Mouse (Mus musculus): ENCODE results near the gene Fbxw10. TPM values are rescaled to one million over a fixed set of nuclear protein-coding genes. Genes with fewer than 3 reads are reported as not detected.

Fbxw10 gene
- polyA plus RNA-seq, 1 experiment from 2014 or later: 0.34 TPM

DNA sequence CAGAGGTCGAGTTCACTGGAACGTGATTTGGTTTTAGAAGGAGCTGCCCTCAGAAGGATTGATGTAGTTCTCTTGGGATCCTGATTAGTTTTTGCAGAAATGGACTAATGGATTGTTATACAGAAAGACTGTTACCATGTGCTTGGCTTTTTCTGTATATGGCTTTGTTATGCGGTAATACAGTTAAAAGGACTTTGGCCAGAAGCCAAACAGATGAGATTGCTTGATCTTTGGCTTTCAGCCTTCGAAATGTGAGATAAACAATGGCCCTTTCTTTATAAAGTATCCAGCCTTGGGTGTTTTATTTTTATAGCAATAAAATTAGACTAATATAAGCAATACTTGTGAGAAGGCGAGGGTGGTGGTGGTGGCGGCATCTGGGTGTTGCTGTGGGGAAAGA lies 30.3 kb upstream of the Fbxw10 start:
- Histone ChIP-seq H3K4me1 (ENCODE audit: control insufficient read depth, insufficient read depth, low read depth, low read length) (peaks cover 8% of the 10 kb centered on the region), H3K4me2 (ENCODE audit: low read length) (no peak overlapping the region), H3K27ac (ENCODE audit: low read depth, low read length) (no peak overlapping the region), H3K36me3 (ENCODE audit: control insufficient read depth, insufficient read depth, low read length) (no peaks in the 10 kb centered on the region), H3K9me3 (ENCODE audit: control insufficient read depth, low read length) (no peaks in the 10 kb centered on the region), H3K4me3 (ENCODE audit: low read length) (no peak overlapping the region), H3K27me3 (replicated peaks; ENCODE audit: control insufficient read depth, insufficient read depth, low read length) (no peaks in the 10 kb centered on the region), H3K9ac (ENCODE audit: low read depth, low read length) (no peak overlapping the region)
- 69% methylated on average over 6 of the region's 6 CpGs for WGBS
- ATAC-seq: no peak

DNA sequence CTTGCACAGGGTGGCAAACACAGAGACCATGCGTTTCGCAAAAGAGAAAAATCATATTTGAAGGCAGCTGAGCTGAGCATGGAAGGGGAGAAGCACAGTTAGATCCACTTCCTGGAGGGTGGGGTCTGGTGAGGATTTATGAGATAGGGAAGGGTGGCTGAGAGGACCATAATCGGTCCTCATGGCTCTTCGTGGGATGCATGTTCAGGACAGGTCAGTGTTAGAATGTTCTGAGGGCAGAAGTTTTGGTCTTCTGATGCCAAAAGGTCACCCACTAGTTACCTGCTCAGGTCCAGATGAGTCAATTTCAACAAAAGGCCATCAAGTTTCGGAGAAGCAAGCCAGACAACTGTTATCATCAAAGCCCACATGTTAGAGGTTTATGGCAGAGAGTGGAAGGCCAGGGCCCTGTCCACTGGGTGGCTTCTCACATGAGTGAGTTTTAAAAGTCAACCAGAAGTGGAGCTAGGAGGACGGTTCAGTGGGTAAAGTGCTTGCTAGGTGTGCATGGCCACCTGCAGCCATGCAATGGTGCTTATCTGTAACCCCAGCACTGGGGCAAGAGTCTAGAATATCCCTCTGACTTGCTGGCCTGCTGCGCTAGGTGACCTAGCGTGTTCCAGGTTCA lies 27.7 kb upstream of the Fbxw10 start:
- no peak for ATAC-seq
- no peak overlapping the region for H3K4me2 ChIP-seq (ENCODE audit: low read length)

DNA sequence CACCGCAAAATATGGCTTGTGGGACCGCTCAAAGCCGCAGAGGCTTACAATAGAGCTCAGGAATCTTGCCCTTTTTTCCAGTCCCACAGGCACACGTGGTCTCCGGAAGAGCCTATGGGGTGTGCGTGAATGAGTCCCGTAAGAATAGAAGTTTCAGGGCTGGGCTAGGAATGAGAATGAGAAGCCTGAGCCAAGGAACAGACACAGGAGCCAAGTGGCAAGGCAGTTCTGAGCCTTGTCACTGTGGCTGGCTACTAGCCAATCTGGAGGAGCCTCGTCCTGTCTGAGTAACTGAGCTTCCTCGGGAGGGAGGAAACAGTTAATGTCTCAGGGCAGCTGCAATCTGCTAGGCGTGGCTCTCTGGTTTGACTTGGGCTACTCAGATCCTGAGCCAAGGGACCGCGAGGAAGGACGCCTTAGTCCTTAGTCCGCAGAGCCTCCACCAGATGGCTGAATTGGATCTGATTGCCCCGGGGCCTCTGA lies 26.8 kb upstream of the Fbxw10 start, which contains the start of gene Trim16:
TSS of gene Trim16 (plus strand) at position 173 of the 483 bp plus-strand sequence.
- peak; percentile 90 for ATAC-seq
- no peaks in the 10 kb centered on the region for H3K27me3 ChIP-seq (replicated peaks; ENCODE audit: control insufficient read depth, insufficient read depth, low read length)
- no peaks in the 10 kb centered on the region for H3K9me3 ChIP-seq (ENCODE audit: control insufficient read depth, low read length)
- H3K9ac ChIP-seq (ENCODE audit: low read depth, low read length): peak within 1 kb of the TSS; percentile 62
- H3K4me1 ChIP-seq (ENCODE audit: control insufficient read depth, insufficient read depth, low read depth, low read length): peaks cover 8% of the 10 kb centered on the region
- 7% methylated on average over 15 of the region's 15 CpGs for WGBS
- H3K36me3 ChIP-seq (ENCODE audit: control insufficient read depth, insufficient read depth, low read length): no peaks in the 10 kb centered on the region
- peak within 1 kb of the TSS; percentile 77 for H3K4me2 ChIP-seq (ENCODE audit: low read length)
- H3K27ac ChIP-seq (ENCODE audit: low read depth, low read length): peak within 1 kb of the TSS; percentile 55; the same call in 1 of the 2 replicates
- H3K4me3 ChIP-seq (ENCODE audit: low read length): peak within 1 kb of the TSS; percentile 47

More for the DNA sequence above, 27.7 kb upstream of the Fbxw10 start:
- WGBS: 95% methylated on average over 8 of the region's 8 CpGs
- no peak overlapping the region for H3K9ac ChIP-seq (ENCODE audit: low read depth, low read length)
- no peaks in the 10 kb centered on the region for H3K27me3 ChIP-seq (replicated peaks; ENCODE audit: control insufficient read depth, insufficient read depth, low read length)
- no peak overlapping the region for H3K4me3 ChIP-seq (ENCODE audit: low read length)
- no peak overlapping the region for H3K27ac ChIP-seq (ENCODE audit: low read depth, low read length)
- H3K4me1 ChIP-seq (ENCODE audit: control insufficient read depth, insufficient read depth, low read depth, low read length): peaks cover 8% of the 10 kb centered on the region
- no peaks in the 10 kb centered on the region for H3K36me3 ChIP-seq (ENCODE audit: control insufficient read depth, insufficient read depth, low read length)
- no peaks in the 10 kb centered on the region for H3K9me3 ChIP-seq (ENCODE audit: control insufficient read depth, low read length)

DNA sequence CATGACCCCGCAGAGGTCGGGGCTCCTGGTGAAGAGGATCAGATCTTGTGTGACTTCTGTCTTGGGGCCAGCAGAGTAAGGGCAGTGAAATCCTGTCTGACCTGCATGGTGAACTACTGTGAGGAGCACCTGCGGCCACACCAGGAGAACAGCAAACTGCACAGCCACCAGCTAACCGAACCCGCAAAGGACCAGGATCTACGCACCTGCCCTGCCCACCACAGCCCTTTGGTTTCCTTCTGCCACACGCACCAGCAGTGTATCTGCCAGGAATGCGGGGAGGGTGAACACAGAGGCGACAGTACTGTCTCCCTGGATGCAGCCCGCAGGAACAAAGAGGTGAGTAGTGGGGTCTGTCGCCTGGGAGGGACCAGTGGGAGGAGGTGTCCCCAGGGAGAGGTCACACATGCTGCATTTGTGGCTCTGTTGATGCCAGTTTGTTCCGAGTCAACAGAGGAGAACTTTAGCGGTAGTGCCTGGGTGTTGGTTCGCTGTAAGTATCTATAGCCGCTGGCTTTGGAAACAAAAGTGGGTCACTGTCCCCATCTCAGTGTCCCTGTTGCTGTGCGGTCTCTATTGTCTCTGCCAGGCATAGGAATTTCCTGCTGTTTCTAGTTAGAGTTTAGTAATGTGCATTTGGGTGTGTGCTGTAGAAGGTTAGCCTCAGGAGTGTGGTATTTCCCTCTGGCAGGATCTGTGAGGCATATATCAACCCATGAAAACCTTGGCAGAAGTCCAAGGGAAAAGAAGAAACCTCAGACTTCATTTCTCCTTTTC lies 26.0 kb upstream of the Fbxw10 start:
- WGBS: 11% methylated on average over 16 of the region's 16 CpGs
- Histone ChIP-seq H3K36me3 (ENCODE audit: control insufficient read depth, insufficient read depth, low read length) (no peaks in the 10 kb centered on the region), H3K4me1 (ENCODE audit: control insufficient read depth, insufficient read depth, low read depth, low read length) (peaks cover 8% of the 10 kb centered on the region), H3K27me3 (replicated peaks; ENCODE audit: control insufficient read depth, insufficient read depth, low read length) (no peaks in the 10 kb centered on the region), H3K4me3 (ENCODE audit: low read length) (peak overlapping the region; percentile 47), H3K4me2 (ENCODE audit: low read length) (peak overlapping the region; percentile 77), H3K9ac (ENCODE audit: low read depth, low read length) (peak overlapping the region; percentile 62), H3K27ac (ENCODE audit: low read depth, low read length) (peak overlapping the region; percentile 55; the same call in 1 of the 2 replicates), H3K9me3 (ENCODE audit: control insufficient read depth, low read length) (no peaks in the 10 kb centered on the region)
- ATAC-seq: peak; percentile 61

DNA sequence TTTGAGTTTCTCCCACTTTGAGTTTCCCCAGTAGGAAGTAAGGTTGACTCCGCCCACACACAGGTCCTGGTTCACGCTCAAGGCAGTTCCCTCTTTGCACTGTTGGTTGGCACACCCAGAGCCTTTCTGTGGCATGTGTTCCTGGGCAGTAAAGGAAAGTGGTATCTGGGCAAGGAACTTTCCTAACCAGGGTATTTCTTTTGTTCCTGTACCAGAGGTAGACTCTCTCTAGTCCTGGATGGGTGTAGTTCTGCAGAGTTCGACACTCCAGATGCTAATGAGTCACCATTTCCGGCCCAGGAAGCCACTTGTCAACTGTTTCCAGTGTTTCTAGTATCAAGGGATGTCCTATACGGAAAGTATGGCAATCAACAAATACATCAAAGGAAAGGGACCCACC lies 25.0 kb upstream of the Fbxw10 start:
- peaks cover 8% of the 10 kb centered on the region for H3K4me1 ChIP-seq (ENCODE audit: control insufficient read depth, insufficient read depth, low read depth, low read length)
- peak overlapping the region; percentile 41 for H3K4me2 ChIP-seq (ENCODE audit: low read length)
- ATAC-seq: no peak
- H3K27ac ChIP-seq (ENCODE audit: low read depth, low read length): no peak overlapping the region
- no peaks in the 10 kb centered on the region for H3K27me3 ChIP-seq (replicated peaks; ENCODE audit: control insufficient read depth, insufficient read depth, low read length)
- WGBS: 75% methylated on average over 5 of the region's 5 CpGs
- peak overlapping the region; percentile 8; the same call in 1 of the 2 replicates for H3K4me3 ChIP-seq (ENCODE audit: low read length)
- H3K9me3 ChIP-seq (ENCODE audit: control insufficient read depth, low read length): no peaks in the 10 kb centered on the region
- no peak overlapping the region for H3K9ac ChIP-seq (ENCODE audit: low read depth, low read length)
- H3K36me3 ChIP-seq (ENCODE audit: control insufficient read depth, insufficient read depth, low read length): no peaks in the 10 kb centered on the region

DNA sequence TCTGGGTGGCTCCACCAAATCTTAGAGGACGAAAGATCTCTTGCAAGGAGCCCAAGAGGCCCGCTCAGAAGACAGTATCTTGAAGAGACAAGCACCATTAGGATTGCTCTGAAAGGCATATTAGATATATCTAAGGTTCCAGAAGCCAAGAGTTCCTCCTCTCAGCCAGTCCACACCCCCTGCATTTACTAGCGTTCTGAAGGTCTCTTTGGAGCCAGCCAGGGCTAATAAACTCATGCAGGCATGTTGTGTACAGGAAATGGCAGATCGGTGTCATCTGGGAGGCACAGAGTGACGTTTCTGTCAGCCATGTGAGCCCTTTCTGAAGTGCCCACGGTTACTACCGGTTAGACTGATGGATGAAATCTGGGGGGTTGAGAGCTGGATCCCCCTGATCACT lies 22.7 kb upstream of the Fbxw10 start:
- Histone ChIP-seq H3K4me1 (ENCODE audit: control insufficient read depth, insufficient read depth, low read depth, low read length) (peaks cover 8% of the 10 kb centered on the region), H3K27me3 (replicated peaks; ENCODE audit: control insufficient read depth, insufficient read depth, low read length) (no peaks in the 10 kb centered on the region), H3K9me3 (ENCODE audit: control insufficient read depth, low read length) (no peaks in the 10 kb centered on the region), H3K9ac (ENCODE audit: low read depth, low read length) (no peak overlapping the region), H3K27ac (ENCODE audit: low read depth, low read length) (no peak overlapping the region), H3K4me3 (ENCODE audit: low read length) (no peak overlapping the region), H3K36me3 (ENCODE audit: control insufficient read depth, insufficient read depth, low read length) (no peaks in the 10 kb centered on the region), H3K4me2 (ENCODE audit: low read length) (no peak overlapping the region)
- 87% methylated on average over 7 of the region's 7 CpGs for WGBS
- no peak for ATAC-seq

DNA sequence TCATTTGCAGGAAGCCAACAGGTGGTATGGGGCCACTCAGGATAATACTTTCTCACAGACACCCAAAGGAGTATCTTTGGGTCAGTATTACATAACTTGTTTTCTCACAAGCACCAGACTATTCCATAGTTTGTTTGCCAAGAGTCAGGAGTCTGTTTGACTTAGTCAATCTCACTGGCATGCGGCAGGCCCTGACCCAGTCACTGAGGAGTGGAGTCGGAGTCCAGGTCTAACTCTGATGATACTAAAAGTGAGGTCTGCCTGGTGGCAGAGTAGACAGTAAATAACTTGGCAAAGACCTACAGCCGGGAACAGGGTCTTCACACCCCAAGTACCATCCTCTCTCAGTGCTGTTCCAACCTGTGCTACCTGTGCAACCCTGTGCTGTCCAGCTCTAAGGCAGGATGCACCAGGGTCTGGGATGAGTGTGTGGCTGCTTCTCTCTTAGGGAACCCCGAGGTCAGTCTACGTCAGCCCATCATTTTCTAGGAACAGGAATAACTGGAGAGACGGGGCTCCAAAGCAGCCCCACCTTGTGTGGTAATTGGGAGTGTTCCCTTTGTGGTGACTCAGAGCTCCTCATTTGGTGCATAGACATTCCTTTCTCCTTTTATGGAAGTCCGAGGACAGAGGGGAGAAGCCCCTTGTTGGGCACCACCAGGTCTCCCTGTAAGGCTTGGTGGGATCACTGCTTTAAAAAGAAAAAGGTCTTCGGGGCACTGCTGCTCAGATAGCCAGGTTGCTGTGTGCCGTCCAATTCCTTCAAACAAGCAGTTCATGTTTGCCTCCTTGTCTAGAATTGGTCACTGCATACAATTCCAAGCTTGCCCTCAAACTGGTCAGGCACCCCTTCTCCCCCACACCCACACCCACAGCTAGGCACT lies 21.4 kb upstream of the Fbxw10 start:
- Histone ChIP-seq H3K9me3 (ENCODE audit: control insufficient read depth, low read length) (no peaks in the 10 kb centered on the region), H3K4me3 (ENCODE audit: low read length) (no peak overlapping the region), H3K36me3 (ENCODE audit: control insufficient read depth, insufficient read depth, low read length) (no peaks in the 10 kb centered on the region), H3K4me2 (ENCODE audit: low read length) (no peak overlapping the region), H3K27ac (ENCODE audit: low read depth, low read length) (no peak overlapping the region), H3K9ac (ENCODE audit: low read depth, low read length) (no peak overlapping the region), H3K27me3 (replicated peaks; ENCODE audit: control insufficient read depth, insufficient read depth, low read length) (no peaks in the 10 kb centered on the region), H3K4me1 (ENCODE audit: control insufficient read depth, insufficient read depth, low read depth, low read length) (peaks cover 5% of the 10 kb centered on the region)
- no peak for ATAC-seq
- 88% methylated on average over 9 of the region's 9 CpGs for WGBS

DNA sequence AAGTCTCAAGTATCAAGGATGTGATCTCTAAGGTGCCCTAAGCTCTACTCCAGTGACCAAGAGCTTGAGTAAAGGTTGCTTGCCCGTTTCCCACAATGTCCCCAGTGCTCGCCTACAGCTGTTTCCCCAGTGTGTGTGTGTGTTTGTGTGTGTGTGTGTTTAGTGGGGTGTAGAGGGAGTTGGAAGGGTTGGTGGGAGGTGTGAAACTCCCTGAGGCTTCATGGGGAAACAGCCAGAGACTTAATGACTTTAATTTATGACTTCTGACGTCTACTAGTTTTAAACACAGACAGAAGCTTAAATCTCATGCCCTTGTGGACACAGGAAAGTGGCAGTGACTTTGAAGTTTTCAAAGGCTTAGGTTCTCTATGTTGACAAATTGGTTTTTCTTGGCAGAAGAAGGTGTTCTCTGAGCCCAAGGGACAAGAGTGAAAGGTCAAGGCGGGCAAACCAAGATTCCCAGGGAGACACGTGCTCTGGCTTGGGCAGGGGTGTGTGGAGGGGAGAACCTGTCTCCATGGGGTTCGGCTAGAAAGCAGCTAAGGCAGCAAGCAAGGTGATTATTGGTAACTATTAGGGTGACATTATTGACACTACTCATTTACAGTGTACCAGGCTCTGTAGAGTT lies 20.6 kb upstream of the Fbxw10 start:
- ATAC-seq: no peak
- no peaks in the 10 kb centered on the region for H3K27me3 ChIP-seq (replicated peaks; ENCODE audit: control insufficient read depth, insufficient read depth, low read length)
- WGBS: 79% methylated on average over 6 of the region's 6 CpGs
- H3K36me3 ChIP-seq (ENCODE audit: control insufficient read depth, insufficient read depth, low read length): no peaks in the 10 kb centered on the region
- H3K9me3 ChIP-seq (ENCODE audit: control insufficient read depth, low read length): no peaks in the 10 kb centered on the region
- no peak overlapping the region for H3K9ac ChIP-seq (ENCODE audit: low read depth, low read length)
- no peak overlapping the region for H3K4me2 ChIP-seq (ENCODE audit: low read length)
- H3K27ac ChIP-seq (ENCODE audit: low read depth, low read length): no peak overlapping the region
- no peak overlapping the region for H3K4me3 ChIP-seq (ENCODE audit: low read length)
- no peaks in the 10 kb centered on the region for H3K4me1 ChIP-seq (ENCODE audit: control insufficient read depth, insufficient read depth, low read depth, low read length)

All from hindbrain, embryonic 16.5 days (tissue).